Mouse (Mus musculus) thymus, postnatal 36 days (tissue): ENCODE data around the gene Klhl36.

Source experiments
- DNase-seq, 2 experiments: peaks; one replicate each; pipeline ENCODE4 v3.0.0; 2022; ENCODE audit warnings: mixed read lengths in 2 of 2

Gene Klhl36

DNA sequence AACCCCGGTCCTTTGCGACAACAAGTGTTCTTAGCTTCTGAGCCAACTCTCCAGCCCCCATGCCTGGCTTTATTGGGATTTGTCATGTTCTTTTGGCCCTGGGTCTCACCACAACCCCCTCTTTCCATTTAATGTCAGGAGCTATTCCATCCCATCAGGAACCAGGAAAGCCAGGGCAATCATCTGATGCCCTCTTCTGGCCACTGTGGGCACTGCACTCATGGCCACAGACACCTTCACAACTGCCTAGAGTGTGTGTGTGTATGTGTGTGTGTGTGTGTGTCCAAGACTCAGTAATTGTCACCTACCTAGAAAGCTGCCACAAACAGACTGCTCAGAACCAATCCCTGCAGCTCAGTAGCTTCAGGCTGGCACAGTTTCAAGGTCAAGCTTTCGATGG, 25.1 kb downstream of the Klhl36 start:
- DNase-seq = peak; percentile 40 to 41

DNA sequence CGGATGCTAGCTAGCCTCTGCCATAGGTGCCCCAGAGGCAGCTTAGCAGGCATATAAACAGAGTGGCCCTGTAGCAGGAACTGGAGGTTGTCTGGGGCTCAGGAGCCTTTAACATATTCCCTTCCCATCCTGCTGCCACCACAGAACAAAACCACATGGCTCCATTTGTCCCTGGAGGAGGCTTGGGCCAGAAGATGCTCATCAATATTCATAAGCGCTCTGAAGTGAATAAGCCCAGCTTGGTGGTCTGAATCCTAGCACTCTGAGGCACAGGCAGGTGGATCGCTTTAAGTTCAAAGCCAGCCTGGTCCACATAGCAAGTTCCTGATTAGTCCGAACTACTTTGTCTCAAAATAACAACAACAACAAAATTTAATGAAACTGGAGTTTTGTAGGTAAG, 25.9 kb downstream of the Klhl36 start:
- DNase-seq = no peak

DNA sequence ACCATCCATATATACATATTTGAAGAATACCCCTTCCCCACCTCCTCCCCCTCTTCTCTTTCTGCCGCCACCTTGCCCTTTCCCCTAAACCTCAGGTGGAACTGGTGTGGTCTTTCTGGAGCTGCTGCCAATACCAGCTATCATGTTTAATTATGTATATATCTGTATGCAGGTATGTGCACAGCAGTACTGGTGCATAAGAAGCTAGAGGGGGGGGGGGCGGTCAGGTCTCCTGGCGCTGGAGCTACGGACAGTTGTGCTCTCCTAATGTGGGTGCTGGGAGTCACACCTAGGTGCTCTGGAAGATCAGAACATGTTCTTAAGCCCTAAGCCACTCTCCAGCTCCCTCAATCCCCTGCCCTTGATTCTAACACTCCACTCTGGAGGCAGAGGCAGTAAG, 35.0 kb downstream of the Klhl36 start:
- DNase-seq = no peak

DNA sequence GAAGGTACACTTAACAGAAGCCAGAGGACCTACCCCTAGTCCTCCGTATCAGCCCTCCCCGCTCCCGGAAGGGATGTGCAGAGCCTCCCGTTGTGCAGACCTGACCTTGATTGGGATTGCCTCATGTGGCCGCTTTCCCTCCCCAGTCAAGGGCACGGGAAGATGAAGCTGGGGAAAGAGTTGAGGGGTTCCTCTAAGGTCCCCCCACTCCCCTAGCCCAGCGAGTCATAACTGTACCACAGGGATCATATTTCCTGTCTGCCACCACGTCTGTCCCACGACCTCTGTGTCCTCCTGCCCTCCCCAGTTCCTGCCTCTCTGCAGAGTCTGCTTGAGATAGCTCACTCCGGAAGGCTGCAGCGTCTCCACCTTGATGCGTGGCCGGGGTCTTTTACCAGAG, 35.9 kb downstream of the Klhl36 start:
- peak; percentile 40 to 54 for DNase-seq

DNA sequence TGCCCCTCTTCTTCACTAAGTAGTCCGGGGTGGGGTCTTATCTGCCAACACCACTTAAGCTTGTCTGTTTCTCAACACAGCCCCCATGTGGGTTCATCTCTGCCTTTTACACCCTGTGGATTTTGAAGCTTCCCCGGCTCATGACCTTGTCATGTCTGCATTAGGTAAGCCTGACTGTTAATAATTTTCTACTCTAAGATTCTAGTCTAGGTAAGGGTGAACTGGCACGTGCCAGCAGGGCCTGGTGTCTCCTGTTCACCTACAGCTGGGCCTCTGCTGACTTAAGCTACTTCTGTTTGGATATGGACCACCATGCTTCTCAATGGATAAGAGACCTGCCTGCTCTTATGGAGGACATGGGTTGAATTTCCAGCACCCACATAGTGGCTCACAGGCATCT, 39.3 kb downstream of the Klhl36 start:
- DNase-seq = no peak

DNA sequence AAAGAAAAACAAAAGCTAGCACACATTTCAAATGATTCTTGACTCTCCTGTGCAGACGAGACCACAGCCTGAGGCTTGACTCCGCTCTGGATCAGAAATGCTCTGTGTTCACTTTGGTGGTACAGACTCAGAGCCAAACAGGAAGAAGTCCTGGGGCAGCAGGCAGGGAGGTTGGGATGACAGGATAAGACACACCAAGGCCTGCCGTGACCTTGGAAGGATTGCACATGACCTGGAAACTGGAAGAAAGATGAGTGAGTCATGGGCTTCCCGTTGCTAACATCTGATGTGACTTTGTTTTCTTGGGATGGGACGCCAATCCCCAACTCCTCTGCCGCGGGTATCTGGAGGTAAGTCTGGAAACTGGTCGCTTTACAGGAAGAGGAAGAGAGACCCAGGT, 39.9 kb downstream of the Klhl36 start:
- DNase-seq = no peak

DNA sequence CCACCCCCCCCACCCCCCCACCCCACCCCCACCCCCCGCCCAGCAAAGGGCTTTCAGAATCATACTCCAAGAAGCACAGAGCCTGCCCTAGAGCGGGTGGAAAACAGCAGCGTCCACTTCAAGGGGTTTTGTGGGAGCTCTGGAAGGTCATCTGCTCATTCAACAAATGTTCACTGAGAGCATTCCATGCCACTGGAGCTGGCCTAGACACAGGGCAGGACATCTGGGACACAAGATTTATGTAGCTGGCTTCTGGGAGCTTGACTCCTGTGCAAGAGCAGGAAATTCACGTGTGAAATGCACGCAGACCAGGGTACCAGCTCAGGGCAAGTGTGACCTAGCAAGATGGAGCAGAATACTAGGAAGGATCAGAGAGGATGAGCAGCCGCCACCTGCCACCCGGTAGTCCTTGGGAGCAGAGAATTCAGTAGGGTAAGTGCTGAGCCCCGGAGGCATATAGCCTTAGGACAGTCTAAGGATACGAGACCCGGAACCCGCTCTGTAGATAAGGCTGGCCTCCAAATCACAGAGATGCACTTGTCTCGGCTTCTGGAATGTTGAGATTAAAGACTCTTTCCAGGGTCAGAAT, 42.4 kb downstream of the Klhl36 start:
- no peak for DNase-seq

DNA sequence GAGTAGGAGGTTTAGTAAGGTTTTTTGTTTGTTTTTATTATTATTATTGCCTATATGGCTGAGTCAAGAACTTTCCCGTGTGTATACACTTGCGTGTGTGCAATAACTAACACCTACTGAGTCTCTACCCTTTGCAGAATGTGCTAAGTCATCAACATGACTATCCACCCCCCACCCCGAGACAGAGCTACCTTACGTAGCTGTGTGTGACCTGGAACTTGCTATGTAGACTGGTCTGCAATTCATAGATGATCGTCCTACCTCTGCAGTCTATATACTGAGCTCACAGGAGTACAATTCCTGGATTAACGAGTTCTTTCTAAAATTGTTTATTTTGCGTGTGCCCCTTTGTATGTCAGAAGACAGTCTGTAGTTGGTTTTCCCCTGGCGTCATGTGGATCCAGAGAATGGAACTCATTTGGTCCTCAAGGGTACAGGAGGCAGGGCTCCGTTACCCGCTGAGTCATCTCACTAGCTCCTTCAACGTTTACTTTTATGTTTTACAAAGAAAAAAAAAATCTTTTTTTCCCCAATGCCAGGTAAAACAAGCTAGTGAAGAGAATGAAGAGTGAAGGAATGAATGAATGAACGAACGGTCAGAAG, 48.0 kb downstream of the Klhl36 start, which contains the start of gene Usp10:
TSS of gene Usp10 (plus strand) at position 417 of the 603 bp plus-strand sequence.
- DNase-seq = no peak

DNA sequence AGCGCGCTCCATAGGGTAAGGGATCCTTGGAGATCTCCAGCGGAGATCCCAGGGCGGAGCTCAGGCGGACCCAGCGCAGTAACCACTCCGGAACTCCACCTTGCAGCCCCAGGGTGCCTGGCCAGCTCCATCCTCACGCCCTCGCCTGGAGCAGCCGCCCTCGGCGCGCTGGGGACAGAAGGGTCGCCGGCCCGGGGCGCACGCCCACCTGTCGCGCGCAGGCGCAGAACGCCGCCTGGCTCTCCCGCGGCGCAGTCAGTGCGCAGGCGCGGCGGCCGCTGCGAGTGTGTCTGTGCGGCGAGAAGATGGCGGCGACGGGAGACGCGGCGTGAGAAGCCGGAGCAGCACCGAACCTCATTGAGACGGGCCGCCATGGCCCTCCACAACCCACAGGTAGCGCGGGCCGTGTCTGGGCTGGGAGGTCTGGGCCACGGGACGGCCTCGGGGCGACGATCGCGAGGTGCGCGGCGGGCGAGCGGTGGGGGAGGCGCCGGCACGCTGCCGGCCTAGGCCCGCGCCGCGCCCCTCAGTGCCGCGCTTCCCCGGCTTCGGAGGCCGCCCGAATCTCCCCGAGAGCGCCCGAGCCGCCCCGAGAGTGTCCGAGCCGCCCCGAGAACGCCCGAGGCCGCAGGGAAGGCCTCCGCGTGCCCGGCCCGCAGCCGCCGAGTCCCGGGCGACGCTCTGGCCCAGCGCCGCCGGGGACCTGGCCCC, 48.6 kb downstream of the Klhl36 start, which contains the start of gene Gm20388:
TSS of gene Gm20388 (plus strand) at position 295 of the 711 bp plus-strand sequence.
- peak; percentile 95 to 98 for DNase-seq

DNA sequence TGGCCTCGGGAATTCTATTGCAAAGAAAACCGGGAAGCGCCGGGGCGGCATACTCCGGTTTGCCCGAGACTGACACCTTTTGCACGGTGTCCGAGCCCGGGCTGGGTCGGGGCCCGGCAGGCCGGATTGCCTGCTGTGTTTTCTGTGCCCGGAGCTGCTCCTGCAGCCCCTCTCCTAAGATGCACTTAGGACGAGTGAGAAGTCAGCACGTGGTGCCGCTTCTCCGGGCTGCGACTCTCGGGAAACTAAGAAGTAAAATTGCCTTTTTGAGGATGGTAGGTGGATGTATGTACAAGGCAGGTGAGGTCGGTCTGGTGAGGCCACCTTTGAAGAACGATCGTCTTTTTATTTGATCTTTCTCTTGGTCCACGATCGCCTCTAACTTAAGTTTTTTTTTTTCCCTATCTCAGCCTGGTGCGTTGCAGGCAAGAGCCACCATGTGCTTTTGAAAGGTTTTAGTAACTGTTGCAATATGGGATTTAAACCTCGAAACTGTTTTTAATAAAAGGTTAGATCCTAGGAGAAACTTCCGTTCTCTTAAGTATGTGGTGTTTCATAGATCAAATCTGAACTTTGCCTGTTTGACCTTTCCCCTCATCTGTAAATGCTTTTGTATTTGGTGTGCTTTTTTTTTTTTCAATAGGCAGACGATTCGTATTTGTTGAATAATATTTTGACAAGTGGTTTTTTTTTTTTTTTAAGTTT, 49.3 kb downstream of the Klhl36 start:
- no peak for DNase-seq

DNA sequence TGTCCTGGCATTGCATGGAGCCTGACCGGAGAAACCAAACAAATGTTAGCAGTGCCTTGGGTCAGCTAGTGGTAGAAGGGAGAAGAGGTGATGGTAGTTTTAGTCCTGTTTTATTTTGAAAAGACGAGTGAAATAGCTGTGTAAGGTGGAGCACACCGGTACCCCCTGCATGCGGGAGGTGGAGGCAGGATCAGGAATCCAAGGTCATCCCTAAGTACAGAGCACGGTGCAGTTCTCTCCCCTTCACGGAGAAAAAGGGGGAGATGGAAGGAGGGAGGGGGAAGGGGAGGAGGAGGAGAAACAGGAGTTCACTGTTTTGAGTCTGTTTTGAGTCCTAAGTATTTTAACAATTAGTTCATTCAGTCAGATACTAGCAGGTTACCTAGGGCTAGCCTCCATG, 50.6 kb downstream of the Klhl36 start:
- DNase-seq = no peak

DNA sequence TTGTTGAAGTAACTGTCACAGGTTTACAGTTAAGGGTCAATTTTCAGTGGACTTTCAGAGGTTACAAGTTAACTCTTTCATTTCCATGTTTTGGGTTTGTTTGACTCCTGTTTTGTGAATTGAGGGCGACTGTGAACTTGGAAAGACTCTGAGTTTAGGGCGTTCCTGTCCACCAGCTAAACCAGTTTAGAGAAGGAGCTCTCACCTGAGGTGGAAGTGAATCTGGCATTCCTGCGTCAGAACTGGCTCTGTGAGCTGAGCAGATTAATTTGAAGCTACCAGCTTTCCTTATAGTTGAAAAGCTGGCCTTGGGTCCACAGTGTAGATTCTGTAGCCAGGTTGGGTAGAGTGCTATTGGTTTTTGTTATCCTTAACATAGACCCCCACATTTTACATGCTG, 51.1 kb downstream of the Klhl36 start:
- DNase-seq = no peak

DNA sequence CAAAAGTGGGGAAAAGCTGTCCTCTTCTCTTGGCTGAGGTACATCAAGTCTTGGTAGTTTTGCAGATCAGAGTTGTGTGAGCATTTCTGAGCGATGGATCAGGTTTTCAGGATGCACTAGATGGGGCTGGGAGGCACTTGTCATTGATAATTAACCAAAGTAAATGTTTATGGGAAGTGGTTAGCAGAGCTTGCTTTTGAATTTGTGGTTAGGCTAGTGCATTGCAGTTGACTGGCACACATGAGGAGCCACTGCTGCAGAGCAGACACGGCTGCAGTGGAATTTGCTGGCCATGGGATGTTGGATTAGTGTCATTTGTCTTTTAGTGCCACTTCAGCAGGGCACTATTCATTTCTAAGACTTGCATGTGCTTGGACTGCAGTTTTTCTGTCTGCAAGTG, 52.1 kb downstream of the Klhl36 start:
- no peak for DNase-seq

DNA sequence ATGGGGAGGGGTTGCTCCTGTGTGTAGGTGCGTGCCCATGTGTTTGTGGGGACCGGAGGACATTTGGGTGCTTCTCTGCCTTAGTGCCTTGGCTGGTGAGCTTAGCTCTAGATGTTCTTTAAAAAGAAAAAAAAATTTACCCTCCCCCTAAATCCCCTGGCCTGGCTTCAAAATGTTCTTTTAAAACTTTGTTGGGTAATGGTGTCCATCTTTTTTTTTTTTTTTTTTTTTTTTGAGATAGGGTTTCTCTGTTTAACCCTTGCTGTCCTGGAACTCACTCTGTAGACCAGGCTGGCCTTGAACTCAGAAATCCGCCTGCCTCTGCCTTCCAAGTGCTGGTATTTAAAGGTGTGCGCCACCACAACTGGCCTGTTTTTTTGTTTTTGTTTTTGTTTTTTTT, 53.2 kb downstream of the Klhl36 start:
- no peak for DNase-seq

DNA sequence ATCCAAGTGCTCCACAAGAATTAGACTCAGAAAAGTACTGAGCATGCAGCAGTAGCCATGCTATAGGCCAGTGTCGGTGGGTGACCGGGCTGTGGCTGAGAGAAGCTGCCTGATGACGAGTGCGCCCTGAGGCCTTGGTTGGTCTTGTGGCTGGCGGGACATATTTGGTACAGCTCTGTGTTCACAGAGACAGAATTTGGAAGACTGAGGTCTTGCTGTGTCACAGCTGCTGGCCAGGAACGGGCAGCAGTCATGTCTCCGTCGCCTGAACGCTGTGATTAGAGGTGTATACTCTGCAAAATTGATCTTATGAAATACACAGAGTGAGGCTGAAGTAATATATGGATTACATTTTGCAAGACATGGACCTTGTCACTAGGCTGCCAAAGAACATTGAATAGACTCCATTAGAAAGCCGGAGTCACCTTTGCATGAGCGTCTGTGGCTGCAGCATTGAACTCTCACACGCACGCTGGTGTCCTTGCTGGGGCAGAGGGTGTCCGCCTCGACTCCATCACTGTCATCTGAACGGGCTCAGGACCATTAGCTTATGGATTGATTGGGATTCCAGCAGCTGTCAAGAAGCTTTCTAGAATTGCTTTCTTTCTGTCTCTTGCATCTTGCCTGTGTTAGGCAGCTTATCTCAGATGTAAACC, 54.3 kb downstream of the Klhl36 start:
- DNase-seq = no peak

DNA sequence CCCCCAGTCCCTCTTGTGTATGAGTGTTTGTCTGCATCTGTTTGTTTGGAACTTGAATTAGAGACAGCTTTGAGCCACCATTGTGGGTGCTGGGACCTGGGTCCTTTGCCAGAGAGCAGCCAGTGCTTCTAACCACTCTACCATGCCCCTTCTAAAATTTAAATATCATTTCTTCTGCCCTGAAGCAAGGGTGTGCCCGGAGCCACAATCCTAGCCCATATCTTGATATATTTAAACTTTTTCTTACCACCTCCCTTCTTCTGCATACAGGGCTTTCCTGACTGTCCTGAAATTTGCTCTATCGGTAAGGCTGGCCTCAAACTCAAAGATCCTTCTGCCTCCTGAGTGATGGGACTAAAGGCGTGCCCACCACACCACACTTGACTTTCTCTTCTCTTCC, 55.3 kb downstream of the Klhl36 start:
- DNase-seq = no peak

DNA sequence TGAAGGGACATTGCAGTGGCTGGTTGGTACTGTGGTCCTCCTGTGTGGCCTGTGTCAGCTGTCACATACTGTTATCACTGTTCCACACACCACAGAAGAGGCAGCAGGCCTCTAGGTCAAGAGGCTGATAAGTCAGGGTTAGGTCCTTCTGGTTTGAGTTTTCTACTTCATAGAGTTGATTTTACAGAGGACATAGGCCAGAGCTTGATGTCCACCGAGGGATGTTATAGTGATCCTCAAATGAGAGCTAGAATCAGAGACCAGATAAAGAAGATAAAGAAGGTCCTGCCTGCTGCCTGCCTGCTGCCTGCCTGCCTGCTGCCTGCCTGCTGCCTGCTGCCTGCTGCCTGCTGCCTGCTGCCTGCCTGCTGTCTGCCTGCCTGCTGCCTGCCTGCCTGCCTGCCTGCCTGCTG, 56.1 kb downstream of the Klhl36 start:
- DNase-seq = no peak

DNA sequence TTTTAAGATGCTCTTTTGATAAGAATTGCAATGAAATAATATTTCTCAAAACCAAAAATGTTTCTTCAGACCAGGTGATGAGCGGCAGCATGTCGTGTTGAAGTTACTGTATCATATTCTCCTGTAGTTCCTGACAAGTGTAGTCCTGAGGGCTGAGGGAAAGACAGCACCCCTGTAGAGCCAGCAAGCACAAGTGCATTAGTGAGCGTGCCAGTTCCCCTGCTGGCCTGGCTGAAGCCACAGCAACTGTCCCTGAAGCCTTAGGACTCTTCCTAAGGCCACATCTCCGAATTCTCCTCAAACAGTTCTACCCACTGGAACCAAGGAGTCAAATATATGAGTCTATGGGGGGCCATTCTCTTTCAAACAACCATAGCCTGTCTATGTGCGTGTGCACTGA, 61.2 kb downstream of the Klhl36 start:
- no peak for DNase-seq

DNA sequence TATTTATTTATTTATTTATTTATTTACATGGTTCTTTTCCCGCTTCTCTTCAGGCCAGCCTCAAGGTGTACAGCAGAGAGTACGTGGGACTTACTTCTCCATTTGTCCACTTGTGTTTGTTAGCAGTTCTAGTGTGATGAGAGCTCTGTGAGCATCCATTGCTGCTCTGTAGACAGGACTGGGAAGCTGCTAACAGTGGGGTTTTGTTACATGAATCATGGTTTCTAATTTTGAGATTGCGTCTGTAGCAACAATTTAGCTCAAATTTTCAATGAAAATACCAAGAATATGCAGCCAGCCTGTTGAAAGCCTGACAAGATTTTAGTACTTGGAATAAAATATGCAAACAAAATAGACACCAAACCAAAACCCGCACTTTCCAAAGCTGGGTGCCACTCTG, 63.4 kb downstream of the Klhl36 start:
- DNase-seq = no peak

DNA sequence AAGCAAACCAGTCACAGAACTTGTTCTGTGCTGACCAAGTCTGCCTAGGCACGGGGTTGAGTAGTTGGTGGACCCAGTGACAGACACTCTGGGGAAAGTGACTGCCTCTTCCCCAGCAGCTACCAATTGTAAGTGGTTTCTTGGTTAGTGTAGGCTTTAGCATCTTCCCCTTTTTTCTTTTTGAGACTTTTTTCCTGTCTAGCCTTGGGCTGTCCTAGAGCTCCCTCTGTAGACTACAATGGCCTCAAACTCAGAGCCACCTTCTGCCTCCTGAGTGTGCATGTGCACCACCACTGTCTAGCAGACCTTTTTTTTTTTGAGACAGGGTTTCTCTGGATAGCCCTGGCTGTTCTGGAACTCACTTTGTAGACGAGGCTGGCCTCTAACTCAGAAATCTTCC, 64.4 kb downstream of the Klhl36 start:
- DNase-seq = peak; percentile 27 to 48
